Comparison of ENCODE assay signal across 9 mouse cellular contexts in genomic region chr4:8954356-8954914, GRCm38 (mm10).
DNase-seq lines count a peak whose midpoint lies in the region; ATAC-seq and TF ChIP-seq lines count a peak whose summit lies in the region.
"Had no signal": no experiment of that assay in that cellular context is flagged by ENCODE, and none has a peak within 500 bp of the region (broad histone marks: within the 10 kb centered on the region; RNA-seq: fewer than 3 reads in every experiment).

No protein-coding gene starts in this region.

- peak; percentile 73 for ATAC-seq in forebrain, postnatal 0 days
- ATAC-seq in hindbrain, embryonic 11.5 days (ENCODE audit: low FRiP score): peak; percentile 47
- peak; percentile 77 for ATAC-seq in limb, embryonic 15.5 days (ENCODE audit: insufficient number of reproducible peaks, low FRiP score, low TSS enrichment, low read depth)
- ATAC-seq in midbrain, embryonic 16.5 days: peak; percentile 34; the same call in 1 of the 2 replicates

- 0 out of 2 replicates have a peak, but pooled peaks cover 7% of the 10 kb centered on the region for H3K4me1 ChIP-seq in forebrain, postnatal 0 days (ENCODE audit: insufficient read depth)
- peaks cover 4% of the 10 kb centered on the region for H3K4me1 ChIP-seq in hindbrain, embryonic 11.5 days (replicated peaks; ENCODE audit: control insufficient read depth, insufficient read depth, low read length)
- peaks cover 45% of the 10 kb centered on the region for H3K4me1 ChIP-seq in limb, embryonic 15.5 days
- H3K4me1 ChIP-seq in midbrain, embryonic 16.5 days (ENCODE audit: control insufficient read depth, insufficient read depth, low read length): peaks cover 24% of the 10 kb centered on the region

- H3K4me2 ChIP-seq in forebrain, postnatal 0 days (ENCODE audit: low read depth): no peak overlapping the region
- no peak overlapping the region for H3K4me2 ChIP-seq in hindbrain, embryonic 11.5 days (replicated peaks; ENCODE audit: low read depth, low read length)
- peak overlapping the region; percentile 29 for H3K4me2 ChIP-seq in limb, embryonic 15.5 days
- H3K4me2 ChIP-seq in midbrain, embryonic 16.5 days (ENCODE audit: low read length): peak overlapping the region; percentile 27

- H3K4me3 ChIP-seq in forebrain, postnatal 0 days (ENCODE audit: low read depth, low read length): no peak overlapping the region
- no peak overlapping the region for H3K4me3 ChIP-seq in hindbrain, embryonic 11.5 days (ENCODE audit: low read depth, low read length)
- no peak overlapping the region for H3K4me3 ChIP-seq in limb, embryonic 15.5 days
- H3K4me3 ChIP-seq in midbrain, embryonic 16.5 days (ENCODE audit: low read depth, low read length): no peak overlapping the region
- no peak overlapping the region for H3K4me3 ChIP-seq in left cerebral cortex, adult 2 months

- TF ChIP-seq CTCF in forebrain, postnatal 0 days (IDR thresholded peaks at IDR 0.05; ENCODE audit: low read depth): no peak
- TF ChIP-seq CTCF in left cerebral cortex, adult 2 months (IDR thresholded peaks at IDR 0.05): no peak

- H3K36me3 ChIP-seq in forebrain, postnatal 0 days (ENCODE audit: insufficient read depth): no peaks in the 10 kb centered on the region
- no peaks in the 10 kb centered on the region for H3K36me3 ChIP-seq in hindbrain, embryonic 11.5 days (ENCODE audit: control insufficient read depth, insufficient read depth, low read length)
- H3K36me3 ChIP-seq in limb, embryonic 15.5 days: no peaks in the 10 kb centered on the region
- H3K36me3 ChIP-seq in midbrain, embryonic 16.5 days (ENCODE audit: control insufficient read depth, insufficient read depth, low read length): no peaks in the 10 kb centered on the region

- H3K9me3 ChIP-seq in forebrain, postnatal 0 days (ENCODE audit: low read length): no peaks in the 10 kb centered on the region
- H3K9me3 ChIP-seq in hindbrain, embryonic 11.5 days (ENCODE audit: control insufficient read depth, low read length): no peaks in the 10 kb centered on the region
- H3K9me3 ChIP-seq in limb, embryonic 15.5 days: no peaks in the 10 kb centered on the region
- no peaks in the 10 kb centered on the region for H3K9me3 ChIP-seq in midbrain, embryonic 16.5 days (replicated peaks; ENCODE audit: control insufficient read depth, low read length, poor library complexity, severe bottlenecking)

- peak; percentile 88 for DNase-seq in MN1 (ENCODE audit: low spot score)
- DNase-seq in cerebellum, adult 11 months: peak; percentile 45
- DNase-seq in forebrain, postnatal 0 days: peak; percentile 27
- peak; percentile 52 for DNase-seq in hindbrain, embryonic 11.5 days (ENCODE audit: low spot score)
- no peak for DNase-seq in B cell, adult 2 months
- DNase-seq in left cerebral cortex, adult 2 months (ENCODE audit: extremely low spot score in 1 of 2, low spot score in 2 of 2): no peak

- intact Hi-C loops in left cerebral cortex, adult 2 months (cut with DNase I): no loop called here

- no peak overlapping the region for H3K9ac ChIP-seq in forebrain, postnatal 0 days
- no peak overlapping the region for H3K9ac ChIP-seq in hindbrain, embryonic 11.5 days (ENCODE audit: low read depth, low read length)
- H3K9ac ChIP-seq in limb, embryonic 15.5 days: no peak overlapping the region
- H3K9ac ChIP-seq in midbrain, embryonic 16.5 days (ENCODE audit: low read depth, low read length): no peak overlapping the region

- WGBS in forebrain, postnatal 0 days: 14% methylated on average over 10 of the region's 10 CpGs
- WGBS in hindbrain, embryonic 11.5 days: 21% methylated on average over 10 of the region's 10 CpGs
- 12% methylated on average over 10 of the region's 10 CpGs for WGBS in limb, embryonic 15.5 days
- WGBS in midbrain, embryonic 16.5 days: 13% methylated on average over 10 of the region's 10 CpGs

- H3K27me3 ChIP-seq in forebrain, postnatal 0 days (ENCODE audit: insufficient read depth, low read length): no peaks in the 10 kb centered on the region
- H3K27me3 ChIP-seq in hindbrain, embryonic 11.5 days (ENCODE audit: control insufficient read depth, insufficient read depth, low read length): no peaks in the 10 kb centered on the region
- no peaks in the 10 kb centered on the region for H3K27me3 ChIP-seq in limb, embryonic 15.5 days
- H3K27me3 ChIP-seq in midbrain, embryonic 16.5 days (ENCODE audit: control insufficient read depth, insufficient read depth, low read depth, low read length): no peaks in the 10 kb centered on the region

- no peak overlapping the region for H3K27ac ChIP-seq in forebrain, postnatal 0 days (ENCODE audit: low read depth, low read length)
- H3K27ac ChIP-seq in hindbrain, embryonic 11.5 days (ENCODE audit: low read depth, low read length): no peak overlapping the region
- H3K27ac ChIP-seq in limb, embryonic 15.5 days: peak overlapping the region; percentile 27; the same call in 1 of the 2 replicates
- H3K27ac ChIP-seq in midbrain, embryonic 16.5 days (ENCODE audit: low read length): peak overlapping the region; percentile 47; the same call in 1 of the 2 replicates
- H3K27ac ChIP-seq in left cerebral cortex, adult 2 months: no peak overlapping the region; the same call in 1 of the 2 replicates
- H3K27ac ChIP-seq: macrophage had no signal

Comparison
In these comparisons a context has a peak if more than half of its experiments do, and no peak if none do; other contexts are left out.
1. DNase-seq: peak in MN1 (single experiment), cerebellum, adult 11 months (single experiment), forebrain, postnatal 0 days (single experiment) and hindbrain, embryonic 11.5 days (single experiment); none in B cell, adult 2 months (0 of 2) and left cerebral cortex, adult 2 months (0 of 2).
2. H3K27ac ChIP-seq: peak in limb, embryonic 15.5 days (single experiment) and midbrain, embryonic 16.5 days (single experiment); none in forebrain, postnatal 0 days (single experiment), hindbrain, embryonic 11.5 days (single experiment) and left cerebral cortex, adult 2 months (single experiment).
3. H3K4me2 ChIP-seq: peak in limb, embryonic 15.5 days (single experiment) and midbrain, embryonic 16.5 days (single experiment); none in forebrain, postnatal 0 days (single experiment) and hindbrain, embryonic 11.5 days (single experiment).
4. Peak in every context shown above with its lines, with median percentiles within 50 percentile points of each other: ATAC-seq.